Mouse (Mus musculus) C2C12 (cell line): ENCODE results near the gene Ipo13.

Experiments used
- CEBPB ChIP-seq: IDR thresholded peaks from one replicate; pipeline ENCODE4 v1.6.1; 2011; ENCODE audit warnings: low read depth, mild to moderate bottlenecking, control low read depth, moderate library complexity
- CTCF ChIP-seq: IDR thresholded peaks from one replicate; pipeline ENCODE4 v1.5.1; 2011; ENCODE audit not compliant: control insufficient read depth, insufficient read depth, insufficient read length
- FOSL1 ChIP-seq: IDR thresholded peaks from one replicate; pipeline ENCODE4 v1.8.0; 2011; ENCODE audit warnings: mild to moderate bottlenecking, low read length; ENCODE audit not compliant: poor library complexity, insufficient read depth, severe bottlenecking
- MAX ChIP-seq: IDR thresholded peaks from one replicate; pipeline ENCODE4 v1.6.1; 2011; ENCODE audit warnings: mild to moderate bottlenecking, control low read depth
- USF1 ChIP-seq: IDR thresholded peaks from one replicate; pipeline ENCODE4 v1.6.1; 2011; ENCODE audit warnings: low read depth, mild to moderate bottlenecking, control low read depth, moderate library complexity

- TF ChIP-seq CTCF (no peak), MAX (no peak), FOSL1 (no peak), USF1 (no peak), CEBPB (no peak)
Measured at GRCm38 (mm10) chr4:117887920-117888319, 26.9 kb downstream of the Ipo13 start.
